Mouse (Mus musculus): ENCODE measurements around the gene Atp6v0d1. TPM values are rescaled to one million over a fixed set of nuclear protein-coding genes. Genes with fewer than 3 reads are reported as not detected.

Atp6v0d1 gene
- total and polyA plus RNA-seq, 3 experiments, result 51.1 to 83.8 TPM; not detected in 1

- TF ChIP-seq NRF1 (IDR thresholded peaks at IDR 0.05; ENCODE audit: insufficient read depth, low read depth, low read length, poor library complexity, severe bottlenecking) (0 out of 2 replicates have a peak, but pooled peaks have one; percentile 4), USF2 (IDR thresholded peaks at IDR 0.05; ENCODE audit: borderline replicate concordance in 1 of 2, insufficient read depth in 1 of 2, low read depth in 1 of 2, low read length in 2 of 2) (no peak), MAX (IDR thresholded peaks at IDR 0.05; ENCODE audit: low read length) (no peak), KAT2A (conservative IDR thresholded peaks at IDR 0.05; ENCODE audit: low read depth, low read length) (no peak), MAZ (IDR thresholded peaks at IDR 0.05; ENCODE audit: low read depth, low read length) (0 out of 2 replicates have a peak, but pooled peaks have one; percentile 27), MAFK (IDR thresholded peaks at IDR 0.05; ENCODE audit: borderline replicate concordance, low read depth, low read length) (no peak), CTCF (IDR thresholded peaks at IDR 0.05 in 2 of 3, conservative IDR thresholded peaks at IDR 0.05 in 1 of 3; ENCODE audit: control insufficient read depth in 1 of 3, insufficient read depth in 1 of 3, low read depth in 2 of 3, low read length in 3 of 3, poor library complexity in 1 of 3, severe bottlenecking in 1 of 3) (peak; percentile 80 to 92 (median 85)), HCFC1 (IDR thresholded peaks at IDR 0.05; ENCODE audit: low read depth, low read length) (0 out of 2 replicates have a peak, but pooled peaks have one; percentile 23), EP300 (IDR thresholded peaks at IDR 0.05; ENCODE audit: low read depth in 1 of 2, low read length in 2 of 2) (no peak)
Measured at GRCm38 (mm10) chr8:105596362-105597034, 30.7 kb upstream of the Atp6v0d1 start (continued).

DNA sequence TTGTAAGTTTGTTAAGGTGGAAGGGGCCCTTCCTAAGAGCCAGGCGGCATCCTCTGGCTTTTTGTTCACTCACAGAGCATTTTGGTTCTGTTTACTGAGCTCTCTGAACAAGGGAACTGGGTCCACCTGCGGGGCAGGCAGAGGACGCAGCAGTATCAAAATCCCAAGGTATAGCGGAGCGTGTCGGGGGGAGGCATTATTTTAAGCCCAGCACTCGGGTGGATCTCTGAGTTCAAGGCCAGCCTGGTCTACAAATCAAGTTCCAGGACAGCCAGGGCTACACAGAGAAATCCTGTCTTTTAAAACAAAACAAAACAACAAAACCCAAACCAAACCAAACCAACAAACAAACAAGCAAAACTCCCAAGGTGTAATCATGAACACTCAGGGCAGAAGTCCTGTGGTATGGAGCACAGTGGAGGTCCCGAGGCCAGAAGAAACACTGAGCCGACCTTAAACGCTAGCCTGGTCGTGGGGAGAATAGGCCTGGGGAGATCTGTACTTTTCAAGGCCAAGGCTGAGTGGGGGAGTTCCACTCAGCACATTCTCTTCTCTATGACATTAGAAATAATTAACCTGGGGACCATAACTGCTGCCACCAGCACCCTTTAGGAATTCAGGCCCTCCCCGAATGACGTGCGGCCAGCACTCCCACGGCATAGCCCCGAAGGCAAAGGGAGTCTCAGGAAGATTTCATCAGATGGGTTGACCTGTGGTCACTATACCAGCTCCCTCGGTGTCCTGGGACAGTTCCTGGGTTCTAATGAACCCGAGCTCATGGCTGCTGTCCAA lies 28.8 kb upstream of the Atp6v0d1 start:
- Histone ChIP-seq H3K36me3 (ENCODE audit: control insufficient read depth in 1 of 2, insufficient read depth in 2 of 2, low read length in 2 of 2) (peaks cover 0 to 8% of the 10 kb centered on the region in 2 experiments; a peak in 2 of 4 replicates), H3K4me3 (ENCODE audit: control insufficient read depth in 1 of 2, insufficient read depth in 1 of 2, low read depth in 2 of 2, low read length in 2 of 2) (no peak overlapping the region), H3K9ac (ENCODE audit: control insufficient read depth, low read depth, low read length, poor library complexity, severe bottlenecking) (no peak overlapping the region)

DNA sequence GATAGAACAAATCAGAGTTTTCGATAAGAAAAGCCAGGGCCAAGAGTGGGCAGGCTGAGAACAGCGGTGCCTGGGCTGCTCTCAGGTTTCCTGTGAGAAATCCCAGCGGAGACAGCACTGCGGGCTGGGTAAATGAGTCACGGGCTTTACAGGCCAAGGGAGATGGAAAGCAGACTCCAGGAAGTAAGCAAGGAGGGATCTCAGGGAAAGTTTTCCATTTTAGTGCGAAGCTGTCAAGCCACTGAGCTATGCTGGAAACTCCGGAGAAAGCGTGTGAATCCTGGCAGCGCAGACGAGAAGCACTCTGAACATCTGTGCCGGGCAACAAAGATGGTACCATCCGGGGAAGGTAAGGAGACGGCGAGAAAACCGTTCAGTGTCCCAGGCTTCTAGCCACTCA lies 28.0 kb upstream of the Atp6v0d1 start:
- DNase-seq (ENCODE audit: low read depth, low spot score), result no peak
- Histone ChIP-seq H3K27ac (ENCODE audit: control insufficient read depth, low read depth, low read length) (no peak overlapping the region), H3K27me3 (ENCODE audit: control insufficient read depth in 1 of 2, insufficient read depth in 2 of 2, low read length in 2 of 2) (no peaks in the 10 kb centered on the region), H3K79me2 (ENCODE audit: control insufficient read depth, insufficient read depth, low read length, poor library complexity) (no peaks in the 10 kb centered on the region), H3K9ac (ENCODE audit: control insufficient read depth, low read depth, low read length, poor library complexity, severe bottlenecking) (no peak overlapping the region), H3K4me1 (ENCODE audit: control insufficient read depth in 1 of 2, insufficient read depth in 2 of 2, low read length in 2 of 2) (peaks cover 3 to 17% of the 10 kb centered on the region in 2 experiments; a peak in 3 of 4 replicates), H3K9me3 (replicated peaks; ENCODE audit: insufficient read depth, low read length) (no peaks in the 10 kb centered on the region), H3K36me3 (ENCODE audit: control insufficient read depth in 1 of 2, insufficient read depth in 2 of 2, low read length in 2 of 2) (peaks cover 0 to 8% of the 10 kb centered on the region in 2 experiments; a peak in 2 of 4 replicates), H3K4me3 (ENCODE audit: control insufficient read depth in 1 of 2, insufficient read depth in 1 of 2, low read depth in 2 of 2, low read length in 2 of 2) (no peak overlapping the region)
- TF ChIP-seq POLR2A (IDR thresholded peaks at IDR 0.05; ENCODE audit: control insufficient read depth in 1 of 2, insufficient read depth in 1 of 2, low read depth in 1 of 2, low read length in 2 of 2, poor library complexity in 1 of 2), result no peak
- TF ChIP-seq UBTF (IDR thresholded peaks at IDR 0.05; ENCODE audit: borderline replicate concordance, insufficient read depth, low read depth, low read length), result no peak
- no peak for TF ChIP-seq ZKSCAN1 (IDR thresholded peaks at IDR 0.05; ENCODE audit: low read depth, low read length)
- no peak for TF ChIP-seq NRF1 (IDR thresholded peaks at IDR 0.05; ENCODE audit: insufficient read depth, low read depth, low read length, poor library complexity, severe bottlenecking)
- TF ChIP-seq E2F4 (IDR thresholded peaks at IDR 0.05; ENCODE audit: borderline replicate concordance, low read depth, low read length), result no peak
- no peak for TF ChIP-seq GATA1 (IDR thresholded peaks at IDR 0.05; ENCODE audit: low read depth, low read length)
- TF ChIP-seq CHD1 (IDR thresholded peaks at IDR 0.05; ENCODE audit: low read depth, low read length), result no peak
- TF ChIP-seq KAT2A (conservative IDR thresholded peaks at IDR 0.05; ENCODE audit: low read depth, low read length), result no peak
- no peak for TF ChIP-seq GABPA (IDR thresholded peaks at IDR 0.05; ENCODE audit: low read depth, low read length)
- TF ChIP-seq USF1 (IDR thresholded peaks at IDR 0.05; ENCODE audit: low read depth, low read length), result no peak
- no peak for TF ChIP-seq MYB (IDR thresholded peaks at IDR 0.05; ENCODE audit: low read depth, low read length)
- no peak for TF ChIP-seq EP300 (IDR thresholded peaks at IDR 0.05; ENCODE audit: low read depth in 1 of 2, low read length in 2 of 2)
- no peak for TF ChIP-seq NELFE (IDR thresholded peaks at IDR 0.05; ENCODE audit: low read depth, low read length)
- no peak for TF ChIP-seq SIN3A (IDR thresholded peaks at IDR 0.05; ENCODE audit: low read length)
- TF ChIP-seq MEF2A (IDR thresholded peaks at IDR 0.05; ENCODE audit: extremely low read depth, insufficient replicate concordance, low read depth, low read length, poor library complexity, severe bottlenecking), result no peak

More for the DNA sequence above, 28.8 kb upstream of the Atp6v0d1 start:
- TF ChIP-seq SIN3A (IDR thresholded peaks at IDR 0.05; ENCODE audit: low read length), result no peak
- TF ChIP-seq MEF2A (IDR thresholded peaks at IDR 0.05; ENCODE audit: extremely low read depth, insufficient replicate concordance, low read depth, low read length, poor library complexity, severe bottlenecking), result no peak
- no peak for TF ChIP-seq MAX (IDR thresholded peaks at IDR 0.05; ENCODE audit: low read length)
- no peak for TF ChIP-seq SMC3 (IDR thresholded peaks at IDR 0.05; ENCODE audit: low read depth, low read length)
- no peak for TF ChIP-seq HCFC1 (IDR thresholded peaks at IDR 0.05; ENCODE audit: low read depth, low read length)
- no peak for TF ChIP-seq CHD1 (IDR thresholded peaks at IDR 0.05; ENCODE audit: low read depth, low read length)
- no peaks in the 10 kb centered on the region for H3K27me3 ChIP-seq (ENCODE audit: control insufficient read depth in 1 of 2, insufficient read depth in 2 of 2, low read length in 2 of 2)
- no peaks in the 10 kb centered on the region for H3K9me3 ChIP-seq (replicated peaks; ENCODE audit: insufficient read depth, low read length)
- H3K4me1 ChIP-seq (ENCODE audit: control insufficient read depth in 1 of 2, insufficient read depth in 2 of 2, low read length in 2 of 2), result peaks cover 3 to 17% of the 10 kb centered on the region in 2 experiments; a peak in 3 of 4 replicates
- no peaks in the 10 kb centered on the region for H3K79me2 ChIP-seq (ENCODE audit: control insufficient read depth, insufficient read depth, low read length, poor library complexity)
- DNase-seq (ENCODE audit: low read depth, low spot score), result no peak
- H3K27ac ChIP-seq (ENCODE audit: control insufficient read depth, low read depth, low read length), result no peak overlapping the region

Measured in MEL (cell line).